Mouse (Mus musculus): ENCODE results near the gene Tbx22. TPM values are rescaled to one million over a fixed set of nuclear protein-coding genes. Genes with fewer than 3 reads are reported as not detected.

Tbx22 gene
- not detected in 2 replicates for total RNA-seq (2017)

DNA sequence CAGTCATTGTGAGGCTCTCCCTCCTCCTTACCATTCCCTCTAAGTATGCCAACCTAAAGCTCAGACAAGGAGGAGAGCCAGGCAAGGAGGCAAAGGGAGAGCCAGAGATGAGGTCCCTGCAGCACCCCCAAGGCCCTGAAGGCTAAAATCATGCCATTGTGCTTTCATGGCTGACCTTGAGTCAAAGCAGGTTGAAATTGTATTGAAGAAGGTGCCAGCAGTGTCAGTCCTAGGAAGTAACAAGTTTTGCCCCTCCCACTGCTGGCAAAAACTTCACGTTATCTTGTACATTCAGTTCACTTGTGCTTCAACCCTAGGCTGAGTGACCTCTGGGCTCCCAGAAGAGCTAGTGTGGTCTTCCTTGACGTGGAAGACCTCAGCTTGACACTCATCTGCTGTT lies at the start of gene Tbx22:
TSS of gene Tbx22 (plus strand) at position 301 of the 400 bp plus-strand sequence.
- no peak for ATAC-seq (replicated peaks; ENCODE audit: low read depth, poor library complexity, severe bottlenecking)

DNA sequence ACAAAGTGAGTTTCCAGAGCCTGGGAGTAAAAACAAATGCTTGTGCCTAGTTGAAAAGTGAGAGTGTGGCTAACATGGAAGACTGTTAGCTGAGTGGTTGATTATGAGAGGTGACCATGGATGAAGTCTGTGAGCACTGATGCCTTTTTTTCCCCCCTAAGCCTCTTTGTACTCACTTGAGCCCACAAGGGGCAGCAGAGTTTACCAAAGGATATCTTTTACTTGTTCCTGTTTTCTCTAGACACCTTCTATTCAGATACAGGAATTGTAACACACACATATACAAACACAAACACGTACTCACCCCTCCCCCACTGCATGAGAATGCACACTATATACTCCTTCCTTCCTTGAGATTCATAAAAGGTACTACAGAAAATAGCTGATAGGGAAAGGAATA lies 913 bp downstream of the Tbx22 start:
- ATAC-seq (replicated peaks; ENCODE audit: low read depth, poor library complexity, severe bottlenecking) = no peak

DNA sequence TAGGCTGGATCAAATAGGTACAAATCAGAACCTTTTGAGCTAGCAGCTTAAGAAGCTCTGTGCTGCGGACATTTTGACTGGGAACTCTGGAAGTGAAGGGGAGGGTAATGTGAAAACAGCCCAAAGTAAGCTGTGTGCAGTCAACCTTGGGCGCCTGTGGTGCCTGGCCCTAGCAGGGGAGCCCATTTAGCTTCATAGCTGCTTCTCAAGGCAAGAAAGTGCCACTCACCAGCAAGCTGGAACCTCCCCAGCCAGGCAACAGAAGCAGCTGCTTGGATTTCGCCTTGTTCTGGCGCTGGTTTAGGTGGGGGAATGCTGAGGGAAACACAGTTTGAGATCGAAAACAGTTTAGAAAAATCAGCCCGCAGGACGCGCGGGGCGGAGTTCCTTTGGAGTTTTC lies 11.4 kb downstream of the Tbx22 start:
- no peak for ATAC-seq (replicated peaks; ENCODE audit: low read depth, poor library complexity, severe bottlenecking)

DNA sequence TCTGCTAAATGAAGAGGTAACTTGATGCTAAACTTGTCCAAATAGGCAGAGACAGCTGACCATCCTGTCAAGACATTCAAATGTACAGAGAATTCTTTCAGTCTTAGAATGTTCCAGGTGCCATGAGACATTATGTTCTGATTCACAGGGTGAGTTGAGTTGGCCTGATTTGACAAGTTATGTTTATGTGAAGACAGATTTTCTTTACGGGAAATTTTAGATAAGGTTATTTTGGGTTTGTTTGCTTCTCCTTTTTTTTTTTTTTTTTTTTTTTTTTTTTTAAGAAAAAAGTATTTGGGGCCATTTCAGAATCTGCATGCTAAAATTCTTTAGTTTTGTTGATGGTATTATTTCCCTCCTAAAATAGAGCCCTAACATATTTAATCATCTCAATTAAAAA lies 40.8 kb downstream of the Tbx22 start:
- no peak for ATAC-seq (replicated peaks; ENCODE audit: low read depth, poor library complexity, severe bottlenecking)

DNA sequence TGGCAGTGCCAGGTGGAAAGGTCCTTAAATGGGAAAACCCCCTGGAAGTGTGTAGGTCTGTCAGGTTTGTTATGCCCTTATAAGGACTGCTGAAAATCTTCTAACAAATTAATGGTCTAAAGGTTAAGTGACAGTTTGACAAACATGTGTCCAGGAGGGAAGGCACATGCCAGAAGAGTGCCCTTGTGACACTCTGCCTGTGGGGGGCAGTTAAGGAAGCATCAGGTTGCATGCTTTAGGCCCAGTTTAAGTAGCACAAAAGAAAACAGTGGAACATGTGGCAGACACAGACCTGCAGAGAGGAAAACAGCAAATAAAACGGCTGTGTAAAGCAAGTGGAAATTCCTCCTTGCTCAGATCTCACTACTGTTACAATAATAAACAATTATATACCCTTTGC lies 55.8 kb downstream of the Tbx22 start:
- no peak for ATAC-seq (replicated peaks; ENCODE audit: low read depth, poor library complexity, severe bottlenecking)

Other genes with a start within 250 kb of the Tbx22 start
- gene Tent5d, start 124.6 kb downstream of the Tbx22 start, total RNA-seq (2017) = not detected in 2 replicates
- gene 2610002M06Rik, start 148.4 kb downstream of the Tbx22 start, total RNA-seq (2017) = 22.1 and 23.2 TPM in 2 replicates

Measured in common myeloid progenitor, adult 5-6 weeks (primary cell).